Mouse (Mus musculus) erythroblast, embryonic 14.5 days (primary cell): Measurements from ENCODE around the gene Slc22a14.

ENCODE experiments used
- GATA1 ChIP-seq: IDR thresholded peaks from 2 replicates; pipeline ENCODE4 v1.6.1; 2012; ENCODE audit warnings: low read length, inconsistent platforms, mixed read lengths
- TAL1 ChIP-seq: IDR thresholded peaks from 3 replicates; pipeline ENCODE4 v1.6.1; 2012; ENCODE audit warnings: low read length, inconsistent platforms, mixed read lengths

DNA sequence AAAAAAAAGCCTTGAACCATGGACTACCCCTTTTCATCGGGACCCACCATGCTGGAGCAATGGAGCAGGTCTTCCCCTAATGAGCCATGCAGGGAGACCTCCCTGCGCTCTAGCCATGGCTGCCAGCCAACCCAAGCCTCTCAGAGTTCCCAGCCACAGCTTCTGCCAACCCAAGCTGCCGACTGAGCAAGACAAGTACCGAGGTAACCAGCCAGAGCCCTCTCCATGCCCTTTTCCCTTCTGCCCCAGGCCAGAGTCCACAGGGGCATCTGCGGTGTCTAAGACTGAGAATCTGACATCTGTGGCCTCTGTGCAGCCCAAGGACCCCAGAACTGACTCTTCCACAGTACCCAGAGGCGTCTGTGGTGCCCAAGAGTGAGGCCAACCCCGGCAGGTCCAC, 89.0 kb downstream of the Slc22a14 start:
- TF ChIP-seq GATA1 = no peak
- no peak for TF ChIP-seq TAL1
